Comparison of ENCODE assay signal across 19 mouse cellular contexts in the genomic region with DNA sequence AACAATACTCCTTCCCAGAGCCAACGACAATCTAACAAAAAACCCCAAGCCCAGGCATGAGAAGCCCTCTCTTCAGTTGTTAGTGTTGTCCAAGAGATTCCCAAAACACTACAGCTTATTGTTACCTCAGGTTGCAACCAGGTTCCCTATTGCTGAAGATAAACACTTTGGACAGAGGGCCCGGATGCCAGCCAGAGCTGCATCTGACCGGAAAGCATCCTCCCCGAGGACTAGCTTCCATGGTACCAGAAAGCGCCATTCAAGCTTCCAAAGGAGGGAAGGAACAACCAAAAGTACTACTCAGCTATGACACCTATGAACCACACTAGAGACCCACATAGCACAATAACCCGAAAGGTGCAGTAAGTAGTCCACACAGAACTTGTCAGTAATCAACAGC. TPM values are rescaled to one million over a fixed set of nuclear protein-coding genes. Genes with fewer than 3 reads are reported as not detected.
DNase-seq lines count a peak whose midpoint lies in the region; ATAC-seq lines count a peak whose summit lies in the region.
"Had no signal": no experiment of that assay in that cellular context is flagged by ENCODE, and none has a peak within 500 bp of the region (broad histone marks: within the 10 kb centered on the region; RNA-seq: fewer than 3 reads in every experiment).

No protein-coding gene starts in this region.

- no peaks in the 10 kb centered on the region; the same call in 1 of the 2 replicates for H3K36me3 ChIP-seq in midbrain, embryonic 11.5 days (ENCODE audit: control insufficient read depth, insufficient read depth, low read length)
- peaks cover 45% of the 10 kb centered on the region for H3K36me3 ChIP-seq in midbrain, embryonic 10.5 days

- no peaks in the 10 kb centered on the region for H3K9me3 ChIP-seq in midbrain, embryonic 11.5 days (ENCODE audit: control insufficient read depth, low read length)
- no peaks in the 10 kb centered on the region for H3K9me3 ChIP-seq in midbrain, embryonic 10.5 days (replicated peaks)
- H3K9me3 ChIP-seq: G1E had no signal

- no peak overlapping the region for H3K9ac ChIP-seq in midbrain, embryonic 11.5 days (ENCODE audit: low read length)

- no peak overlapping the region for H3K4me3 ChIP-seq in midbrain, embryonic 11.5 days (ENCODE audit: low read depth, low read length)
- H3K4me3 ChIP-seq in midbrain, embryonic 10.5 days = no peak overlapping the region

- H3K27me3 ChIP-seq in midbrain, embryonic 11.5 days (ENCODE audit: control insufficient read depth, insufficient read depth, low read length) = no peaks in the 10 kb centered on the region
- no peaks in the 10 kb centered on the region for H3K27me3 ChIP-seq in midbrain, embryonic 10.5 days (ENCODE audit: low read depth, poor library complexity, severe bottlenecking)
- H3K27me3 ChIP-seq: CH12.LX, Patski had no signal

- H3K4me2 ChIP-seq in midbrain, embryonic 11.5 days = no peak overlapping the region

- no peak overlapping the region for H3K27ac ChIP-seq in midbrain, embryonic 11.5 days (ENCODE audit: low read depth, low read length)
- H3K27ac ChIP-seq in midbrain, embryonic 10.5 days (replicated peaks) = no peak overlapping the region

- peak; percentile 56 for DNase-seq in heart, adult 11 months
- DNase-seq in heart, adult 8-10 months (ENCODE audit: low spot score) = no peak
- peak; percentile 72 for DNase-seq in midbrain, embryonic 11.5 days (ENCODE audit: low spot score, missing footprints)
- DNase-seq in midbrain, embryonic 10.5 days (ENCODE audit: low spot score) = no peak
- DNase-seq: adrenal gland, adult 2 months; adrenal gland, adult 8-10 months; adrenal gland, postnatal 10 days; adrenal gland, postnatal 14 days; adrenal gland, postnatal 25 days; adrenal gland, postnatal 36 days; B cell, adult 2 months; cerebellum, adult 11 months; cerebellum, adult 11-12 months; cerebellum, adult 18-20 months had no signal

- no peak for ATAC-seq in midbrain, embryonic 11.5 days (ENCODE audit: low FRiP score)
- ATAC-seq: activated CD4-positive, CD25-positive, alpha-beta regulatory T cell, adult 4 months; CD4-positive, CD25-positive, alpha-beta regulatory T cell, adult 4 months; Patski had no signal

- WGBS in midbrain, embryonic 11.5 days = 90% methylated on average over 6 of the region's 6 CpGs
- WGBS in midbrain, embryonic 10.5 days = 95% methylated on average over 6 of the region's 6 CpGs

- no peaks in the 10 kb centered on the region for H3K4me1 ChIP-seq in midbrain, embryonic 11.5 days (ENCODE audit: control insufficient read depth, insufficient read depth, low read length)
- H3K4me1 ChIP-seq in midbrain, embryonic 10.5 days = no peaks in the 10 kb centered on the region

RNA-seq across cellular contexts. Expression of gene Phf3, which starts 38.2 kb away (rescaled TPM):
- 10 to 100 TPM; 33.7 to 39.6 (median 36.5) TPM for total RNA-seq in heart, adult 8-10 months (2022)
- polyA plus RNA-seq in midbrain, embryonic 11.5 days (2014; fragmentation: Nextera tagmentation; extraction: Ambion mirVana) = 37.8 and 44.0 TPM in 2 replicates
- polyA plus RNA-seq in midbrain, embryonic 10.5 days (2016; fragmentation: Nextera tagmentation; extraction: Ambion mirVana) = 28.7 and 31.0 TPM in 2 replicates

Comparison
In these comparisons a context has a peak if more than half of its experiments do, and no peak if none do; other contexts are left out.
1. DNase-seq: peak in heart, adult 11 months (single experiment) and midbrain, embryonic 11.5 days (single experiment); none in heart, adult 8-10 months (single experiment) and midbrain, embryonic 10.5 days (single experiment).